Mouse (Mus musculus): ENCODE measurements around the gene Xrra1.

- TF ChIP-seq CTCF (IDR thresholded peaks at IDR 0.05; ENCODE audit: control insufficient read depth, insufficient read depth, insufficient replicate concordance, low read depth, low read length) (no peak), POLR2A (IDR thresholded peaks at IDR 0.05; ENCODE audit: control insufficient read depth, low read depth, low read length) (no peak)
Observed at GRCm38 (mm10) chr7:99947329-99947728, 88.4 kb downstream of the Xrra1 start.
